Mouse (Mus musculus) CH12.LX (cell line): ENCODE data around the gene Lamc2.

ENCODE experiments used
- CTCF ChIP-seq, 2 experiments: IDR thresholded peaks in 1 of 2; conservative IDR thresholded peaks in 1 of 2; 2 replicates each; pipeline ENCODE4 v1.5.1; 2011 to 2012; ENCODE audit warnings: low read depth in 2 of 2, low read length in 2 of 2, improper control_type of control experiment in 1 of 2, inconsistent platforms in 1 of 2, mild to moderate bottlenecking in 1 of 2, moderate library complexity in 1 of 2
- E2F4 ChIP-seq: IDR thresholded peaks from 2 replicates; pipeline ENCODE4 v1.6.1; 2011; ENCODE audit warnings: low read depth, low read length, improper control_type of control experiment; ENCODE audit not compliant: insufficient replicate concordance
- EP300 ChIP-seq: IDR thresholded peaks from 2 replicates; pipeline ENCODE4 v1.6.1; 2011; ENCODE audit warnings: low read length, improper control_type of control experiment
- ETS1 ChIP-seq: conservative IDR thresholded peaks from 2 replicates; pipeline ENCODE4 v1.6.1; 2012; ENCODE audit warnings: low read depth, mild to moderate bottlenecking, inconsistent platforms, low read length, improper control_type of control experiment, moderate library complexity
- JUND ChIP-seq: conservative IDR thresholded peaks from 2 replicates; pipeline ENCODE4 v1.6.1; 2011; ENCODE audit warnings: low read depth, low read length, improper control_type of control experiment
- MAFK ChIP-seq: IDR thresholded peaks from 2 replicates; pipeline ENCODE4 v1.6.1; 2011; ENCODE audit warnings: low read length, improper control_type of control experiment; ENCODE audit not compliant: insufficient replicate concordance
- POLR2A ChIP-seq: IDR thresholded peaks from 2 replicates; pipeline ENCODE4 v1.6.1; 2011; ENCODE audit warnings: low read depth, mild to moderate bottlenecking, improper control_type of control experiment, low read length
- RCOR1 ChIP-seq: conservative IDR thresholded peaks from 2 replicates; pipeline ENCODE4 v1.6.1; 2012; ENCODE audit warnings: low read depth, mild to moderate bottlenecking, inconsistent platforms, low read length, improper control_type of control experiment
- SIN3A ChIP-seq: IDR thresholded peaks from 2 replicates; pipeline ENCODE4 v1.6.1; 2012; ENCODE audit warnings: low read length, improper control_type of control experiment, inconsistent platforms
- SMC3 ChIP-seq: IDR thresholded peaks from 2 replicates; pipeline ENCODE4 v1.6.1; 2011; ENCODE audit warnings: low read depth, low read length, improper control_type of control experiment
- USF2 ChIP-seq: conservative IDR thresholded peaks from 2 replicates; pipeline ENCODE4 v1.6.1; 2011; ENCODE audit warnings: low read depth, low read length, improper control_type of control experiment
- ZC3H11A ChIP-seq: IDR thresholded peaks from 2 replicates; pipeline ENCODE4 v1.6.1; 2012; ENCODE audit warnings: low read depth, mild to moderate bottlenecking, inconsistent platforms, low read length, improper control_type of control experiment

DNA sequence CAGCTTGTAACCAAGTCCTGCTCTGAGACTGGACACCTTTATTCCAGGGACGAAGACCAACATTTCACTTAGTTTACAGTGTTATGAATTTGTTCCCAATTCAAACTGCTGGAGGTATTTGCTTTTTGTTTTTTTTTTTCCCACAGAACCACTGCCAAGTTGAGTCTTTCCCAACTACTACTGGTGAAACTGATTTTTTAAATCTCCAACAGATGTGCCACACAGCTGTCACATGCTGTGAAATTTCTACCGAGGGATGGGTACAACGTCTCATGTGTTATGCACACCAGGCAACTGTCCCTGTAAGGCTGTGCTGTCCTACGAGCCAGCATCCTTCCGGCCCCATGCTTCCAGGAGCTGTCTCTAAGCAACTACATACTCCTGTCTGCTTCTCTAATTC is 18.0 kb downstream of the Lamc2 start:
- TF ChIP-seq CTCF (conservative IDR thresholded peaks at IDR 0.05 in 1 of 2, IDR thresholded peaks at IDR 0.05 in 1 of 2; ENCODE audit: low read depth in 2 of 2, low read length in 2 of 2) (no peak), RCOR1 (no peak), POLR2A (no peak), MAFK (no peak), ETS1 (no peak), E2F4 (no peak), SIN3A (no peak), JUND (no peak), SMC3 (no peak), USF2 (no peak), ZC3H11A (no peak), EP300 (no peak)
